8 mouse cellular contexts compared by ENCODE assay signal in the genomic region with DNA sequence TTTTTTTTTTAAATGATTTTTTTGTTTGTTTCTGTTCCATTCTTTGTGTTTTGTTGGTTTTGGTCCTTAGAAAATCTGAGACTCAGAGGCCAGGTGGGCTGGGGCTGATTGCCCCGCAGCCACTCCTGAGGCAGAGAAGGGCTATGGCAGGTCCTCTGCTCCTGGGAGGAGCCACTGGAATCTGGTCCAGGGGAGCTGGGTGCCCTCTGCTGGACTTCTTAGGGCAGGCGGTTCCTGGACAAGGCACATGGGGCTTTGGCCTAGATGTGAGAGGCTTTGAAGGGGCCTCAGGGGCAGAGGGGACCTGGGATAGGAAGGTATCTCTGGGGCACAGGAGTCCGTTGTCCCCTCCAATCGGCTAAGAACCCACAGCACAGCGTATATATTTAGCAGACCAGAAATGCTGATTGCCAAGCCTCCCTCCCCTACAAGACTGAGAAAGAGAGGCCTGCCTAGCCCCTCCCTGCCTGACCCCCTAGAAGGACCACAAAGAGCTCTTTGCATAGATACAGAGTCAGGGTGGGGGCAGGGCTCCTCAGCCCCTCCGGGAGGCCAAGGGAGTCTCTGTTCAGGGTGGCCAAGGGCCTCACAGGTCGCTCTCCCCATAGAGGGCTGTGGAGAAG. TPM values are rescaled to one million over a fixed set of nuclear protein-coding genes. Genes with fewer than 3 reads are reported as not detected.
DNase-seq lines count a peak whose midpoint lies in the region; ATAC-seq and TF ChIP-seq lines count a peak whose summit lies in the region.

No protein-coding gene starts in this region.

- no peak for ATAC-seq in G1E (ENCODE audit: extremely low read depth, insufficient number of reproducible peaks, low FRiP score, poor library complexity, severe bottlenecking)
- 0 out of 2 replicates have a peak, but pooled peaks have one; percentile 9 for ATAC-seq in embryonic facial prominence, embryonic 15.5 days (ENCODE audit: insufficient number of reproducible peaks, low FRiP score, low TSS enrichment, low read depth)

- H3K4me1 ChIP-seq in G1E (ENCODE audit: insufficient read depth, low read depth, low read length), result peaks cover 10% of the 10 kb centered on the region; the same call in 1 of the 2 replicates
- H3K4me1 ChIP-seq in embryonic facial prominence, embryonic 15.5 days, result peaks cover 13% of the 10 kb centered on the region
- H3K4me1 ChIP-seq in lung, adult 2 months (ENCODE audit: control insufficient read depth, insufficient read depth, low read length), result no peaks in the 10 kb centered on the region

- peaks cover 90% of the 10 kb centered on the region for H3K36me3 ChIP-seq in G1E (replicated peaks)
- H3K36me3 ChIP-seq in embryonic facial prominence, embryonic 15.5 days, result peaks cover 76% of the 10 kb centered on the region
- H3K36me3 ChIP-seq in splenic B cell, adult 2 months (ENCODE audit: control insufficient read depth, insufficient read depth, low read length, poor library complexity, severe bottlenecking), result peaks cover 12% of the 10 kb centered on the region

- no peak for TF ChIP-seq CTCF in G1E (IDR thresholded peaks at IDR 0.05; ENCODE audit: low read depth, low read length)
- peak; percentile 39; the same call in 1 of the 2 replicates for TF ChIP-seq CTCF in lung, adult 2 months (IDR thresholded peaks at IDR 0.05; ENCODE audit: insufficient read depth, low read length)

- no peak overlapping the region for H3K4me2 ChIP-seq in embryonic facial prominence, embryonic 15.5 days (replicated peaks)

- H3K27me3 ChIP-seq in G1E (ENCODE audit: insufficient read depth, low read length), result no peaks in the 10 kb centered on the region
- H3K27me3 ChIP-seq in embryonic facial prominence, embryonic 15.5 days, result peaks cover 10% of the 10 kb centered on the region; the same call in 1 of the 2 replicates
- no peaks in the 10 kb centered on the region; the same call in 1 of the 2 replicates for H3K27me3 ChIP-seq in splenic B cell, adult 2 months (ENCODE audit: control insufficient read depth, insufficient read depth, low read length, poor library complexity, severe bottlenecking)

- no peak overlapping the region for H3K9ac ChIP-seq in embryonic facial prominence, embryonic 15.5 days

- no peaks in the 10 kb centered on the region for H3K9me3 ChIP-seq in G1E (replicated peaks)
- H3K9me3 ChIP-seq in embryonic facial prominence, embryonic 15.5 days (replicated peaks), result no peaks in the 10 kb centered on the region

- no peak overlapping the region; the same call in 1 of the 2 replicates for H3K27ac ChIP-seq in embryonic facial prominence, embryonic 15.5 days (replicated peaks)

- no peak overlapping the region for H3K4me3 ChIP-seq in G1E (ENCODE audit: low read depth, low read length)
- no peak overlapping the region for H3K4me3 ChIP-seq in embryonic facial prominence, embryonic 15.5 days (replicated peaks)
- no peak overlapping the region for H3K4me3 ChIP-seq in lung, adult 2 months (replicated peaks; ENCODE audit: extremely low read depth, low read depth, low read length)

- DNase-seq in gastrocnemius, postnatal 10 days, result peak; percentile 53
- no peak for DNase-seq in gastrocnemius, postnatal 25 days
- DNase-seq in G1E (ENCODE audit: low spot score), result peak; percentile 46
- peak; percentile 35 for DNase-seq in kidney, adult 11 months
- DNase-seq in lung, adult 2 months, result no peak
- DNase-seq in splenic B cell, adult 2 months (ENCODE audit: low read depth, low spot score), result peak; percentile 36
- no peak for DNase-seq in left cerebral cortex, adult 18-20 months (ENCODE audit: low spot score in 2 of 2)

- no peak for TF ChIP-seq POLR2A in lung, adult 2 months (IDR thresholded peaks at IDR 0.05; ENCODE audit: borderline replicate concordance, extremely low read depth, low read depth, low read length)

- WGBS in embryonic facial prominence, embryonic 15.5 days, result 51% methylated on average over 7 of the region's 7 CpGs
- 50% methylated on average over 7 of the region's 7 CpGs for WGBS in lung, adult 2 months

RNA-seq across cellular contexts. Expression of a gene that starts 12.5 kb away (rescaled TPM):
- total RNA-seq in gastrocnemius, postnatal 10 days (2021), result under 1 TPM; 0.23 to 0.27 TPM
- total RNA-seq in gastrocnemius, postnatal 25 days (2021), result under 1 TPM in 1 of 2 experiments, not detected in 1; 0.10 TPM
- total RNA-seq in G1E (2014; fragmentation: Nextera tagmentation), result not detected in 2 replicates
- total RNA-seq in G1E (2017), result 0.12 and 0.22 TPM in 2 replicates
- 0.02 TPM in 1 of 2 replicates, not detected in the other for polyA plus RNA-seq in G1E (2012)
- 1.1 and 1.4 TPM in 2 replicates for polyA plus RNA-seq in embryonic facial prominence, embryonic 15.5 days (2015; fragmentation: Nextera tagmentation; extraction: Ambion mirVana)
- 0.05 and 1.3 TPM in 2 replicates for polyA plus RNA-seq in lung, adult 2 months (2012; rRNA removed)
- under 1 TPM; 0.61 to 0.95 TPM for total RNA-seq in left cerebral cortex, adult 18-20 months (2021)

RNA-seq across cellular contexts. Expression of a gene that starts 30.1 kb away (rescaled TPM):
- under 1 TPM in 1 of 2 experiments, not detected in 1; 0.56 TPM for total RNA-seq in gastrocnemius, postnatal 10 days (2021)
- not detected for total RNA-seq in gastrocnemius, postnatal 25 days (2021)
- total RNA-seq in G1E (2014; fragmentation: Nextera tagmentation) (3.0 TPM in 1 of 2 replicates, not detected in the other), G1E (2017) (0.27 and 0.76 TPM in 2 replicates)
- 0.49 and 0.68 TPM in 2 replicates for polyA plus RNA-seq in G1E (2012)
- 187 and 265 TPM in 2 replicates for polyA plus RNA-seq in embryonic facial prominence, embryonic 15.5 days (2015; fragmentation: Nextera tagmentation; extraction: Ambion mirVana)
- polyA plus RNA-seq in lung, adult 2 months (2012; rRNA removed), result 2.2 and 314 TPM in 2 replicates
- total RNA-seq in left cerebral cortex, adult 18-20 months (2021), result under 1 TPM in 1 of 2 experiments, not detected in 1; 0.74 TPM

Comparison
In these comparisons a context has a peak if more than half of its experiments do, and no peak if none do; other contexts are left out.
1. DNase-seq: peak in gastrocnemius, postnatal 10 days (single experiment), G1E (single experiment), kidney, adult 11 months (single experiment) and splenic B cell, adult 2 months (single experiment); none in gastrocnemius, postnatal 25 days (single experiment), lung, adult 2 months (single experiment) and left cerebral cortex, adult 18-20 months (0 of 2).